Mouse (Mus musculus) embryonic fibroblast, embryonic 13.5 days (primary cell): Measurements from ENCODE around the gene Csf2rb.

Source experiments
- CTCF ChIP-seq: IDR thresholded peaks from 2 replicates; pipeline ENCODE4 v1.5.1; 2011; ENCODE audit warnings: mild to moderate bottlenecking, control low read depth, low read length, moderate library complexity, borderline replicate concordance; ENCODE audit not compliant: insufficient read depth
- POLR2A ChIP-seq: IDR thresholded peaks from 2 replicates; pipeline ENCODE4 v1.6.1; 2011; ENCODE audit warnings: low read depth, mild to moderate bottlenecking, control low read depth, low read length, moderate library complexity

DNA sequence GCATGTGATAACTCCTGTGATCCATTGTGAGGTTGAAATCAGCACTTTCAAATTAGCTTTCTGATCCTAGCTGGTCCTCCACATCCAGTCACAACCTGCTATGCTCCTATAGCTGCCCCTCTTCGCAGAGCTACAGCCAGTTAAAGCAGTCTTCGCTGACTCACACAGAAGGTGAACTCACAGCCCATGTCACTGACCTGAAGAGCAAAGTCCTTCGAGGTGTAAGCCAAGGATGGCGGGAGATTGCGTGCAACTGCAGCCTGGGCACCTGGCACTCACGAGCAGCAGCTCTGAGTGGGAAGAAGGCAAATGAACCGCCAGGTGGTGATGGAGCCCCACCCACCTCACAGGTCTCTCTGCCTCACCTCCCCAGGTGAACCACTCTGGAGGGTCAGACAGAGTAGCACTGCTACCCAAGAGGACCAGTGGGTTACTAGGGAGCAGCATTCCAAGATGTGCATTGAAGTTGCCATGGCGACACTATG lies 70.0 kb downstream of the Csf2rb start, which contains the start of gene Tex33:
- TF ChIP-seq CTCF: no peak
- no peak for TF ChIP-seq POLR2A
